Mouse (Mus musculus): ENCODE measurements at regions not wholly inside any gene's neighbourhood (a gene's known extent, or its start where the extent isn't known, plus 50 kb on each side); places are given as distances from the start of the nearest gene placed in this dataset.

GRCm38 (mm10) chr5:106313874-106314273 is 144.1 kb downstream of the Barhl2 start:
- no peak for ATAC-seq (replicated peaks; ENCODE audit: low FRiP score)
- 84% methylated on average over 6 of the region's 6 CpGs for WGBS
- Histone ChIP-seq H3K4me2 (no peak overlapping the region), H3K4me3 (replicated peaks) (no peak overlapping the region), H3K27ac (no peak overlapping the region), H3K4me1 (no peaks in the 10 kb centered on the region), H3K9ac (no peak overlapping the region), H3K9me3 (replicated peaks) (no peaks in the 10 kb centered on the region), H3K27me3 (no peaks in the 10 kb centered on the region), H3K36me3 (no peaks in the 10 kb centered on the region)

- 54% methylated on average over 4 of the region's 4 CpGs for whole genome bisulfite sequencing
- no peak overlapping the region for H3K27ac ChIP-seq
- peaks cover 3% of the 10 kb centered on the region; the same call in 1 of the 2 replicates for H3K4me1 ChIP-seq
- H3K36me3 ChIP-seq: no peaks in the 10 kb centered on the region
- H3K9ac ChIP-seq: no peak overlapping the region
- H3K27me3 ChIP-seq: no peaks in the 10 kb centered on the region
- no peaks in the 10 kb centered on the region for H3K9me3 ChIP-seq (replicated peaks)
- H3K4me2 ChIP-seq: no peak overlapping the region
- no peak for ATAC-seq (replicated peaks; ENCODE audit: low FRiP score)
- H3K4me3 ChIP-seq (replicated peaks): no peak overlapping the region
Measured at GRCm38 (mm10) chr5:106301372-106301771, 156.6 kb downstream of the Barhl2 start.

- Histone ChIP-seq H3K4me1 (peaks cover 17% of the 10 kb centered on the region; the same call in 1 of the 2 replicates), H3K9me3 (replicated peaks) (no peaks in the 10 kb centered on the region), H3K4me2 (no peak overlapping the region), H3K36me3 (no peaks in the 10 kb centered on the region), H3K4me3 (replicated peaks) (no peak overlapping the region), H3K27ac (no peak overlapping the region), H3K9ac (no peak overlapping the region), H3K27me3 (0 out of 2 replicates have a peak, but pooled peaks cover 5% of the 10 kb centered on the region)
- ATAC-seq (replicated peaks; ENCODE audit: low FRiP score): no peak; the same call in 1 of the 2 replicates
- WGBS: 28% methylated on average over 6 of the region's 6 CpGs
Measured at GRCm38 (mm10) chr5:106296721-106297120, 161.2 kb downstream of the Barhl2 start.

GRCm38 (mm10) chr5:106295993-106296392 is 162.0 kb downstream of the Barhl2 start:
- no peak for ATAC-seq (replicated peaks; ENCODE audit: low FRiP score)
- no peaks in the 10 kb centered on the region for H3K9me3 ChIP-seq (replicated peaks)

GRCm38 (mm10) chr5:106295538-106295937 is 162.4 kb downstream of the Barhl2 start:
- Histone ChIP-seq H3K27me3 (0 out of 2 replicates have a peak, but pooled peaks cover 5% of the 10 kb centered on the region), H3K27ac (no peak overlapping the region), H3K4me3 (replicated peaks) (no peak overlapping the region), H3K9me3 (replicated peaks) (no peaks in the 10 kb centered on the region), H3K4me2 (no peak overlapping the region), H3K36me3 (no peaks in the 10 kb centered on the region), H3K4me1 (peaks cover 17% of the 10 kb centered on the region; the same call in 1 of the 2 replicates), H3K9ac (no peak overlapping the region)
- no peak for ATAC-seq (replicated peaks; ENCODE audit: low FRiP score)
- 31% methylated on average over 3 of the region's 3 CpGs for WGBS

More at GRCm38 (mm10) chr5:106295993-106296392, 162.0 kb downstream of the Barhl2 start:
- 65% methylated on average over 2 of the region's 2 CpGs for WGBS
- H3K36me3 ChIP-seq: no peaks in the 10 kb centered on the region
- 0 out of 2 replicates have a peak, but pooled peaks cover 5% of the 10 kb centered on the region for H3K27me3 ChIP-seq
- H3K27ac ChIP-seq: no peak overlapping the region
- no peak overlapping the region for H3K4me2 ChIP-seq
- no peak overlapping the region for H3K9ac ChIP-seq
- H3K4me1 ChIP-seq: peaks cover 17% of the 10 kb centered on the region; the same call in 1 of the 2 replicates
- no peak overlapping the region for H3K4me3 ChIP-seq (replicated peaks)

- H3K36me3 ChIP-seq: no peaks in the 10 kb centered on the region
- no peak overlapping the region for H3K9ac ChIP-seq
- H3K4me1 ChIP-seq: peaks cover 17% of the 10 kb centered on the region; the same call in 1 of the 2 replicates
- H3K4me2 ChIP-seq: peak overlapping the region; percentile 18
- no peak overlapping the region for H3K4me3 ChIP-seq (replicated peaks)
- peak; percentile 54 for ATAC-seq (replicated peaks; ENCODE audit: low FRiP score)
- WGBS: 23% methylated on average over 16 of the region's 16 CpGs
- H3K27ac ChIP-seq: no peak overlapping the region
- no peaks in the 10 kb centered on the region for H3K9me3 ChIP-seq (replicated peaks)
- H3K27me3 ChIP-seq: 0 out of 2 replicates have a peak, but pooled peaks cover 5% of the 10 kb centered on the region
Measured at GRCm38 (mm10) chr5:106292387-106293229, 165.4 kb downstream of the Barhl2 start.

GRCm38 (mm10) chr5:106285152-106285551 is 172.8 kb downstream of the Barhl2 start:
- no peak overlapping the region for H3K4me3 ChIP-seq (replicated peaks)
- no peak overlapping the region for H3K27ac ChIP-seq
- H3K36me3 ChIP-seq: no peaks in the 10 kb centered on the region
- no peak for ATAC-seq (replicated peaks; ENCODE audit: low FRiP score)
- no peaks in the 10 kb centered on the region for H3K27me3 ChIP-seq
- WGBS: 10% methylated on average over 4 of the region's 4 CpGs
- H3K9me3 ChIP-seq (replicated peaks): no peaks in the 10 kb centered on the region
- H3K4me1 ChIP-seq: no peaks in the 10 kb centered on the region
- no peak overlapping the region for H3K9ac ChIP-seq
- H3K4me2 ChIP-seq: no peak overlapping the region

- Histone ChIP-seq H3K36me3 (no peaks in the 10 kb centered on the region), H3K4me2 (no peak overlapping the region), H3K9me3 (replicated peaks) (no peaks in the 10 kb centered on the region), H3K9ac (no peak overlapping the region), H3K4me3 (replicated peaks) (no peak overlapping the region), H3K4me1 (no peaks in the 10 kb centered on the region), H3K27me3 (no peaks in the 10 kb centered on the region), H3K27ac (no peak overlapping the region)
- no peak for ATAC-seq (replicated peaks; ENCODE audit: low FRiP score)
- WGBS: 35% methylated on average over 9 of the region's 9 CpGs
Measured at GRCm38 (mm10) chr5:106284731-106285130, 173.2 kb downstream of the Barhl2 start.

- no peaks in the 10 kb centered on the region for H3K4me1 ChIP-seq
- no peaks in the 10 kb centered on the region for H3K27me3 ChIP-seq
- no peak overlapping the region for H3K4me2 ChIP-seq
- H3K9me3 ChIP-seq (replicated peaks): no peaks in the 10 kb centered on the region
- WGBS: 72% methylated on average over 9 of the region's 9 CpGs
- no peak for ATAC-seq (replicated peaks; ENCODE audit: low FRiP score)
- no peak overlapping the region for H3K4me3 ChIP-seq (replicated peaks)
- H3K36me3 ChIP-seq: no peaks in the 10 kb centered on the region
- no peak overlapping the region for H3K9ac ChIP-seq
- no peak overlapping the region for H3K27ac ChIP-seq
Measured at GRCm38 (mm10) chr5:106282646-106283045, 175.3 kb downstream of the Barhl2 start.

- Histone ChIP-seq H3K27ac (no peak overlapping the region), H3K9ac (no peak overlapping the region), H3K4me2 (no peak overlapping the region), H3K27me3 (no peaks in the 10 kb centered on the region), H3K4me3 (replicated peaks) (no peak overlapping the region), H3K9me3 (replicated peaks) (no peaks in the 10 kb centered on the region), H3K36me3 (no peaks in the 10 kb centered on the region), H3K4me1 (no peaks in the 10 kb centered on the region)
- ATAC-seq (replicated peaks; ENCODE audit: low FRiP score): no peak
- 88% methylated on average over 8 of the region's 8 CpGs for WGBS
Measured at GRCm38 (mm10) chr5:106277786-106278185, 180.2 kb downstream of the Barhl2 start.

- H3K4me2 ChIP-seq: no peak overlapping the region
- H3K27ac ChIP-seq: no peak overlapping the region
- no peak for ATAC-seq (replicated peaks; ENCODE audit: low FRiP score)
- H3K36me3 ChIP-seq: no peaks in the 10 kb centered on the region
- no peaks in the 10 kb centered on the region for H3K9me3 ChIP-seq (replicated peaks)
- no peak overlapping the region for H3K9ac ChIP-seq
- WGBS: 78% methylated on average over 9 of the region's 9 CpGs
- H3K4me1 ChIP-seq: no peaks in the 10 kb centered on the region
- H3K4me3 ChIP-seq (replicated peaks): no peak overlapping the region
- no peaks in the 10 kb centered on the region for H3K27me3 ChIP-seq
Measured at GRCm38 (mm10) chr5:106277231-106277630, 180.7 kb downstream of the Barhl2 start.

- 20% methylated on average over 2 of the region's 2 CpGs for WGBS
- H3K9ac ChIP-seq: no peak overlapping the region
- no peak overlapping the region for H3K4me2 ChIP-seq
- H3K4me1 ChIP-seq: no peaks in the 10 kb centered on the region
- H3K4me3 ChIP-seq (replicated peaks): no peak overlapping the region
- H3K9me3 ChIP-seq (replicated peaks): no peaks in the 10 kb centered on the region
- H3K36me3 ChIP-seq: no peaks in the 10 kb centered on the region
- H3K27me3 ChIP-seq: no peaks in the 10 kb centered on the region
- H3K27ac ChIP-seq: no peak overlapping the region
- ATAC-seq (replicated peaks; ENCODE audit: low FRiP score): no peak
Measured at GRCm38 (mm10) chr5:106276186-106276585, 181.8 kb downstream of the Barhl2 start.

Measured in kidney, embryonic 15.5 days (tissue).